Mouse (Mus musculus): ENCODE data around the gene Oard1.

Oard1 gene

GRCm38 (mm10) chr17:48409380-48410298, at the start of gene Oard1, which contains the start of gene Nfya:
Gene Oard1, plus strand, starts transcription at chr17:48410014.
Gene Nfya, minus strand, starts transcription at chr17:48409906.
- peak; percentile 100 for DNase-seq (ENCODE audit: extremely low read depth, insufficient read length, low spot score)

DNA sequence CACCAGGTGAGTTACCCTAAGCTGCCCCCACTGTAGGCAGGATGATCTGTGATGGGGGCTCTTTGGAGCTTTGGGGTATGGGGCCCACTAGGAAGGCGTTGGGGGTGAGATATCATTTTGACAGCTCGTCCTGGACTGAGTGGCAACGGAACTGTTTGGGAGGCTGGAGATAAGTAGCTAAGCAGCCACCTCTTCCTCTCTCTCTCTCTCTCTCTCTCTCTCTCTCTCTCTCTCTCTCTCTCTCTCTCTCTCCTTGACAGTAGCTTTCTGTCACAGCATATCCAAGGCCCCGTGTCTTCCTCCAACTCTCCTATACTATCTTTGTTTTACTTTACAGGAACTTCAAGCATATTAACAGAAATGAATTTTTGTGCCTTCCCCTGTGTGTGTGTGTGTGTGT, 49.4 kb upstream of the Oard1 start:
- no peak for DNase-seq (ENCODE audit: extremely low read depth, insufficient read length, low spot score)

DNA sequence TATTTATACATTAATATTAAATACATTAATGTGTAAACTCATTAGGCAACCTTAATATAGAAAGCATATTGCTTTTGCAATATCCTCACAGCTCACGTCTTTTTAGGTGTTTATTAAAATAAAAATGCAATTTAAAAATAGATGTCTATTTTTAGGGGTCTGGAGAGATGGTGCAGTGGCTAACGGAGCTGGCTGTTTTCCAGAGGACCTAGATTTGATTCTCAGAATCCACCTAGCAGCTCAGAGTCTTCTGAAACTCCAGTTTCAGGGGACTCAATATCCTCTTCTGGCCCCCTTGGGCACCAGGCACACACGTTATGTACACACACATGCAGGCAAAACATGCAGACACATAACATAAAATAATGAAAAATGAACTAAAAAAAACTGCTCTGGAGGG, 47.5 kb upstream of the Oard1 start:
- DNase-seq (ENCODE audit: extremely low read depth, insufficient read length, low spot score) = no peak

GRCm38 (mm10) chr17:48362966-48363365, 46.8 kb upstream of the Oard1 start:
- no peak for DNase-seq (ENCODE audit: extremely low read depth, insufficient read length, low spot score)

- DNase-seq (ENCODE audit: extremely low read depth, insufficient read length, low spot score) = no peak
Measured at GRCm38 (mm10) chr17:48363421-48363965, 46.3 kb upstream of the Oard1 start.

DNA sequence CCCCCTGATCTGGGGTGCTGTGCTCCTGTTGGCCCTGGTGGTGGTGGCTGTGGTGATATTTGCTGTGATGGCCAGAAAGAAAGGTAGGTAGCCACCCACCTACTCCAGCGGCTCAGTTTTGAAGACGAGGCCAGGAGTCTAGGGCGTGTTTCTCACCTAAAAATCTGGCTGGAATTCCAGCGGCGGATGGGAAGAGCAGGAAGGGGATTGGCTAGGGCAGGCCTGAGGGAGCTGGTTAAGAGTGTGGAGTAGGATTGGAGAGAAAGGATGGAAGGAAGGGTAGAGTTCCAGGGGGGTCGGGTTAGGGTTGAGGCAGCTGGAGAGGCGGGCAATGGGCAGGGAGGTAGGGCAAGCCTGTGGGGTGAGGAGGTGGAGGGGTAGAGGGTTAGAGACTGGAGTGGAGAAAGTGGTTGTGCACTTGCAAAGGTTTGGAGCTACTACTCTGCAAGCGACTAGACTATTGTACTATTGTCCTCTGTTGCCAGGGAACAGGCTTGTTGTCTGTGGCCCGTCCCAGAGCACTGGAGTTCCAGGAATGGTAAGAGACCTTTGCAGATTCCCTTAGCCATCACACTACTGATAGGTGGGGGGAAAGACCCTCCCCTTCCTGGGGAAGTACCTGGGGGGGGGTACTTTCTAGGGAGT, 44.2 kb upstream of the Oard1 start:
- no peak for DNase-seq (ENCODE audit: extremely low read depth, insufficient read length, low spot score)

- DNase-seq (ENCODE audit: extremely low read depth, insufficient read length, low spot score) = peak; percentile 20
Measured at GRCm38 (mm10) chr17:48366806-48367205, 43.0 kb upstream of the Oard1 start.

DNA sequence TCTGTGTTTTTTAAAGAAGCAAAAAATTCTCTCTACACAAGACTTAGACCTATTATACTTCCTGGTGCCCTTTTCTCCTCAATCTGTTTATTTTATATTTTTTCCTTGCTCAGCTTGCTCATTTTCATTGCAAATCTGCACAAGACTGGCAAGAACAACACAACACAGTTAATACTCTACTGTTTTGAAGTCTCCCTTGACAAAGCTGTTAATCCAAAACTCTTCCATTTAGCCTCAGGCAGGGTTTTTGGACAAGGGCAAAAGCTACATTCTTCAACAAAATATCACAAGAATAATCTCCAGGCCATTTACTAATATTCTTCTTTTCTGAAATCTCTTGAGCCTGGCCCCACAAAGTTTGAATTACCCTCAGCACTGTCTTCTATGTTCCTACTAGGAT, 38.2 kb upstream of the Oard1 start:
- DNase-seq (ENCODE audit: extremely low read depth, insufficient read length, low spot score) = no peak

DNA sequence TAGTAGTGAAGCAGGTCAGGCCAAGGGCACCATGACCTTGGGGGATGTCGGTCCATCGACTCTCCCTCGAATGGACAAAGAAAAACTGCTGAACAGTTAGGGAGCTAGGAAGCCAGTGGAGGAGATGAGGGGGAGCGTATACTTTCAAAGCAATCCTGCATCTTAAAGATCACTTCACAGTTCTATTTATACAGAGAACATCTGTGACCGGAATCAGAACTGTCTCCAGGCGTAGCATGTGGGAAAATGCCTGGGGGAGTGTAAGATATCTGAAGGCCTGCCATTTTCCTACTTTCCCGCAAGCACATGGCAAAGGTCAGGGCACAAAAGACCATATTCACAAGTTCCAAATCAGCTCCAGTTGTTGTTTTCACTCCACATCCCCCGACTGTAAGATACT, 36.8 kb upstream of the Oard1 start:
- DNase-seq (ENCODE audit: extremely low read depth, insufficient read length, low spot score) = no peak

DNA sequence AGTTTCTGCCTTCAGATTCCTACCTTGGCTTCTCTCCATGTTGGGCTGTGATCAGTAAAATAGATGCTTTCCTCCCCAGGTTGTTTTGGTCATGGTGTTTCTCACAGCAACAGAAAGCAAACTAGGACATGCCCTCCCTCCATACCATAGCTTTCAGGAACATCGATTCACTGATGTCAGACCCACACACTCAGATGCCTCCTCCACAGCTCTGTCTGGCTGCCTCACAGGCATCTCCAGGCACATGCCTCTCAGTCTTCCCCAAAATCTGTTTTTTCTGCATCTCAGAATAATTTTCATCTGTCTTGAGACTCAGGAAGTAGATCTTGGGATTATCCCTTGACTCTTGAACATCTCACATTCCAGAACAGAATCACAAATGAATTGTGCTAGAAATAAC, 33.7 kb upstream of the Oard1 start:
- no peak for DNase-seq (ENCODE audit: extremely low read depth, insufficient read length, low spot score)

DNA sequence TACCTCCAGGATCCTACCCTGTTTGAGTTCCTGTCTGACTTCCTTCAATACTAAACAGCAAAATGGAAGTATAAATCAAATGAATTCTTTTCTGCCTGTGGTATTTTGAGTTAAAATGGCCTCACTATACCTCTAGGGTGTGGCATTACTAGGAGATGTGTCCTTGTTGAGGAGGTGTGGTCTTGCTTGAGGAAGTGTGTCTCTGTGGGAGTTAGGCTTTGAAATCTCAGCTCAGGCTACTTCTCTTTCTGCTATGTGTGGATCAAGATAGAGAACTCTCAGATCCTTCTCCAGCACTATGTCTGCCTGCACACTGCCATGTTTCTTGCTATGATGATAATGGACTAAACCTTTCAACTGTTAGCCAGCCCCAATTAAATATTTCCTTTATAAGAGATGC, 30.8 kb upstream of the Oard1 start:
- DNase-seq (ENCODE audit: extremely low read depth, insufficient read length, low spot score) = no peak

DNA sequence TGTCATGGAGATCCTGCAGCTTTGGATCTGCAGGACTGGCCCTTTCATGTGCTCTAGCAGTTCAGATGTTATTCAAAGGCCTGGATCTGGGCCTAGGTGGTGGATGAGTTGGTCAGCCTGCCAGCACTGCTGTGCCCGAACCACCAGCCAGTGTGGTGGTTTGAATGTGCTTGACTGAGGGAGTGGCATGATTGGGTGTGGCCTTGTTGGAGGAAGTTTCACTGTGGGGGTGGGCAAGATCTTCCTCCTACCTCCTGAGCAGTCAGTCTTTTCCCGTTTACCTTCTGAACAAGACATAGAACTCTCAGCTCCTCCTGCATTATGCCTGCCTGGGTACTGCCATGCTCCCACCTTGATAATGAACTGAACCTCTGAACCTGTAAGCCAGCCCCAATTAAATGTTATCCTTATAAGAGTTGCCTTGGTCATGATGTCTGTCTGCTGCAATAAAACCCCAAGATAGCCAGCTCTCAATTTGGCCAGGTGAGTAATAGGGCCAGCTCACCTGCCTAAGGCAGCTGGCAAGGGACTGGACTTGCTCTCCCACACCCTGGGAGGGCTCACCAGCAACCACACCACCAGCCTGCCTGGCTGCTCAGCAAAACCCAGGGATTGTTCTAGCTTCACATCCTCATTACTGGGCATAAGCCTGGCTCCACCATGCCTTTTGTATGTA, 23.9 kb upstream of the Oard1 start:
- peak; percentile 58 for DNase-seq (ENCODE audit: extremely low read depth, insufficient read length, low spot score)

DNA sequence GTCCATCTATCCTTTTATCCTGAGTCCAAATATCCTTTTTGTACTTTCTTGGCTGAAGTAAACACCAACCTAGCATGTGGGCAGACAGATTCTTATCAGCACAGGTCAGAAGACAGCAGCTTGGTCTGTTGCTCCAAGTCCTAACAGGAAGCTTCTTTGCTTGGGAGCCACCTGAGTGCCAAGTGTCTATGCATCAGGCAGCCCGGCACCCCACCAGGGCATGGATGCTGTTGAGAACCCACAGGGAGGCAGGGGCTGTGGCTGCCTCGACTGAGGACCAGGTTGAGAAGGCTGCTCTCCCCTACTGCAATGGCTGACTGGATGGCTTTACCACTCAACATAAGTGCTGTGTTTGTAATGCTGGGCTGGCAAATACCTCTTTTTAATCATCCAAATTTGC, 21.1 kb upstream of the Oard1 start:
- no peak for DNase-seq (ENCODE audit: extremely low read depth, insufficient read length, low spot score)

GRCm38 (mm10) chr17:48389442-48389841, 20.4 kb upstream of the Oard1 start:
- DNase-seq (ENCODE audit: extremely low read depth, insufficient read length, low spot score) = no peak

GRCm38 (mm10) chr17:48391446-48391845, 18.4 kb upstream of the Oard1 start:
- DNase-seq (ENCODE audit: extremely low read depth, insufficient read length, low spot score) = no peak

- no peak for DNase-seq (ENCODE audit: extremely low read depth, insufficient read length, low spot score)
Measured at GRCm38 (mm10) chr17:48392616-48393015, 17.2 kb upstream of the Oard1 start.

DNA sequence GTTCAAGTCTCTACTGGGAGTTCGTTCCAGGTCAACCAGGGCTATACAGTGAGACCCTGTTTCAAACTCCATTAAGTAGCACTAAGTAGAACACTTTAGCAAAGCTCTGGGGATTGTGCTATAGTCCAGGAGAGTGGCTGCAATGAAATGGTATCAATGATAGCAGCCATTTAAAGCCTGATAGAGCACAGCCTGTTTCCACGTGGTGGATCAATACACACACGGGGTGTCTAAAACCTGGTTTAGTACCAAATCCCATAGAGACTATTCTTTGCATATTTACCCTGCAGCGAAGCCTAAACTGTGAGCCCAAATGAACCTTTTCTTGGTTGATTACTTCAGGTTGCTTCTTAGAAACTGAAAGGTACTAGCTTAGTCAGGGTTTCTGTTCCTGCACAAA, 8.1 kb upstream of the Oard1 start:
- no peak for DNase-seq (ENCODE audit: extremely low read depth, insufficient read length, low spot score)

DNA sequence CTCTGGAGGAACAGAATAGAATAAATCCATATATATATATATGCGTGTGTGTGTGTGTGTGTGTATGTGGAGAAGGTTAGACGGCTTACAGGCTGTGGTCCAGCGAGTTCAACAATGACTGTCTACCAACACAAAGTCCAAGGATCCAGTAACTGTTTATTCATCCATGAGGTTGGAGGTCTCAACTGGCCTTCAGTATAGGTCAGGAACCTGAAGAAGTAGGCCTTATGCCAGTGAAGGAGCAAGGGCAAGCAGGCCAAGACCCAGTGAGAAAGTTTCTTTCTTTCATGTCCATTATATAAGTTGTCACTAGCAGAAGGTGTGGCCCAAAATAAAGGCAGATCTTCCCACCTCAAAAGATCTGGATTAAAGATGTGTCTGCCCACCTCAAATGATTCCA, 7.1 kb upstream of the Oard1 start:
- no peak for DNase-seq (ENCODE audit: extremely low read depth, insufficient read length, low spot score)

DNA sequence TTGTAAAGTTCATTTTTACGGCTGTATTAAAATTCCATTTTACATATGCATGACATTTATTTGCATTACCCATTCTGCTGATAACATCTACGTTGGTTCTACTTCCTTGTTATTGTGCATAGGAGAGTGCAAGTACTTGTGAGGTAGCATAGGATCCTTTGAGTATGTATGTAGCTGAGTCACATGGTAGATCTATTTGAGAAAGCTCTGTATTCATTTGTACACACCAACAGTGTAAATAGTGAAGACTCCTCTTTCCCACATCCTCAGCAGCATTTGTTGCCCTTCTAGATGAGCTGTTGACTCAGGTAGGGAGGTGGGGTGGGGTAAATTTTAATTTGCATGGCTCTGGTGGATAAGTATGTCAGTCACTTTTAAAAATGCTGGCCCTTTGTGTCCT, 6.0 kb upstream of the Oard1 start:
- DNase-seq (ENCODE audit: extremely low read depth, insufficient read length, low spot score) = no peak

GRCm38 (mm10) chr17:48404706-48405105, 5.1 kb upstream of the Oard1 start:
- DNase-seq (ENCODE audit: extremely low read depth, insufficient read length, low spot score) = no peak

DNA sequence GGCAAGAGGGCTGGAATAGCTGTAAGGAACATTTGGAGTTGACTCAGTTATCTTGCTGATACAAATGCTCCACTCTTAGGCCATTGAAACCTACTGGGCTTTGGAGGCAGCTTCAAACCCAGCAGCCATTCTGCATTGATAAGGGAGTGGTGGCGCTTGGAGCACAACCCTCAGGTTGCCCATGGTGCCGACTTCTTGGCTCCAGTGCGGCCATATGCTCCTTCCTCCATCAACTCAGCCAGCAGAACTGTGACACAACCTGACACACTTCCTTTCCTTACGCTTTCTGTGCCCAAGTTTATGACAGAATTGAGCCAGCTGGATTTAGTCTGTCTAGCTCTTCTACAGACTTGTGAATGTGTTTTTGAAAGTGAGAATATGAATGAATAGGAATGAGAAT, 2.7 kb upstream of the Oard1 start:
- no peak for DNase-seq (ENCODE audit: extremely low read depth, insufficient read length, low spot score)

Data from 3134 (cell line).